Mouse (Mus musculus): Measurements from ENCODE around the gene Bmp8a.
"Not testable (repeated sequence)": the region's sequence is repeated elsewhere in the genome, so short reads cannot be mapped to it uniquely, and the experiment has no call there.

The Bmp8a gene

DNA sequence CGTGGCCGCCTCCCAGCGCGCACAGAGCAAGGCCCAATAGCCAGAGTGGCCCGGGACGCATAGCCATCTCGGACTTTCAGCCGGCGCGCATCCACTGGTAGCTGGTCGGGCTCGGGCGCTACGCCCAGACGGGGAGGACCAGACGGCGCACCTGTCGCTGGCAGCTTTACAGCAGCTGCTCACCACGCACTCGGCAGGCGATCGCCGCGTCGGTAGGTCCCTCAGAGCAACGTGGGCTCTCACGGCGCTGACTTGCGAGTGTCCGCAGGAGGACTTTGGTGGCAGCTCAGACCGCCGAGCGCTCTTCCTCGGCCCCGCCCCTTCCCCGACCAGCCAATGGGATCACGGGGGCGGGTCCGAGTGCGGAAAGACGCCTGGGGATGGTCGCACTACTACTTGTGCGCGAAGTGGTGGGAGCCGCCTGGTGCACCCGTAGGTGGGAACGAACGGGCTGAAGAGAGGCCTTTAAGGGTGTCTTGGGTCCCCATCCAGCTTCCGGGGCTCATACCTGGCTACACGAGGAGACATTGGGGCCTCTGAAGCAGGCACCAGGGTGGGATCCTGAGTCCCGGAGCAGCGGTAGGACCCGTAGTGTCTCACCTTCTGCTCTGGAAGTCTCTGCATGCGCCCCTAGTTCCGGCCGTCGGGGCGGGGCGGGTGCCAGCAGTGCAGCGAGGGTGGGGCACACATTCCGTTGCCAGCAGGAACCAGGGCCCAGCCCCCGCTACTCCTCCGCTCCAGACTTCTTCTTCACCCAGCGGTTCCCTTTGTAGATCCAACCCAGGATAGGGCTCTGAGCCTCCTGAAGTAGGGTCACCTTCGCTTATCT, at the start of gene Bmp8a:
Gene Bmp8a, minus strand, starts transcription at position 611 of the 829 bp plus-strand sequence.
- peak; percentile 65 for DNase-seq (ENCODE audit: low read depth, low spot score)

DNA sequence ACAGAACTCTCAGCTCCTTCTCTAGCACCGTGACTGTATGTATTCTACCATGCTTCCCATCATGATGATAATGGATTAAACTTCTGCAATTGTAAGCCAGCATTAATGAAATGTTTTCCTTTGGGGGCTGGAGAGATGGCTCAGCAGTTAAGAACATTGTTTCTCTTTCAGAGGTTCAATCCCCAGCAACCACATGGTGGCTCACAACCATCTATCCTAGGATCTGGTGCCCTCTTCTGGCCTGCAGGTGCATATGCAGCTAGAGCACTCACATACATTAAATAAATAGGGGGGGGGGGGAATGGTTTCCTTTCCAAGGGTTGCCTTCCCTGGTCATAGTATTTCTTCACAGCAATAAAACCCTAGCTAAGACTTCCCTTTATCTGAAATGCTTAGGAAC, 49.1 kb upstream of the Bmp8a start:
- DNase-seq (ENCODE audit: low read depth, low spot score), result no peak

DNA sequence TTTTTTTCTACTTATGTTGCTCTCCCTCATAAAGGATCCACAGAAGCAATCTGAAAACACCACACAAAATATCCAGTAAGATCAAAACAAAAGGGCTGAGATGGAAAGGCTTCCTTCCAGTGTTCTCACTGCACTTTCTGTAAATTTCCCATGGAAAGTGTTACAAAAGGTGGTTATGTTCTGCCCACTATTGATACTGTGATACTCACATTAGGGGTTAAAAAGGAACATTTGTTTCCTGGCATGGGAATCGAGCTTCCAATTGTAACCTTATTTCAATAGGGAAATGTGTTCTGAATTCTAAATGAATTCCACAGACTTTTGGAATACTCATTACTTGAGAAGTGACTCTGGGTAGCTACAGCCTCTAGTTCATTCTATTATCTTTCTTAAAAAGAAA, 42.0 kb upstream of the Bmp8a start:
- DNase-seq (ENCODE audit: low read depth, low spot score), result no peak

DNA sequence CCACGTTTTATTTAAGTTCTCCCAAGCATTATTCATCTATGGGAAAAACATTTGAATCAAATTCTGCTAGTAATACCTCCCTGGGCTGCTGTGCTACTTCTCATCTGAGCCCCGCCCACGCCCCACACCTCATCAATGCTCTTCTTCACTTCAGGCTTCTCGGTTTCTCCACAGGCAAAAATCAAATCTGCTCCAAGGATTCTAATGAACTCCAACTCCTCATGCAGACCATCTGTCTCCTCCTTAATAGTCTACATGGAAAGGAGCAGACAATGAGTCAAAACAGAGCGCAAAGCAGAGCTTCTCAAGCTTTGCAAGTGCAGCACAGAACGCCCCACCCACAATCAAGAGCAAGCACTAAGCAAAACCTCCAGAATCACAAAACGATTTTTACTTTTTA, 40.1 kb upstream of the Bmp8a start:
- no peak for DNase-seq (ENCODE audit: low read depth, low spot score)

DNA sequence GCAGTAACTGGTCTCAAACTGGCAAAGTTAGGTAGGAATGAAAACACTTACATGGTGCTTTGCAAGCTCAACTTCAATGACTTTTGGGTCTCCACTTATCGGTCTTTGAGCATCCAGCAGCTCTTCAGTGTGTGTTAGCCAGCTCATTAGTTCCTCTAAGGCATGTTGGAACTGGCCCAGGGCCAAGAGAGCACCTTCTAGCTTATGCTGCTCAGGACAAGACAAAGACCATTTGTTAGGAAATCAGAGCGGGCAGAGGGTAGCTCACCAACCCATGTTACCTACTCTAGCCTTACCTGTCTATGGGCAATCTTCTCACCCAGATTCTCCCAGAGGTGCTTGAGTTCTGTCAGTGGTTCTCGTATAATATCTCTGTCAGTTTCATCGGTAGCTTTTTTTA, 39.0 kb upstream of the Bmp8a start:
- DNase-seq (ENCODE audit: low read depth, low spot score), result no peak

DNA sequence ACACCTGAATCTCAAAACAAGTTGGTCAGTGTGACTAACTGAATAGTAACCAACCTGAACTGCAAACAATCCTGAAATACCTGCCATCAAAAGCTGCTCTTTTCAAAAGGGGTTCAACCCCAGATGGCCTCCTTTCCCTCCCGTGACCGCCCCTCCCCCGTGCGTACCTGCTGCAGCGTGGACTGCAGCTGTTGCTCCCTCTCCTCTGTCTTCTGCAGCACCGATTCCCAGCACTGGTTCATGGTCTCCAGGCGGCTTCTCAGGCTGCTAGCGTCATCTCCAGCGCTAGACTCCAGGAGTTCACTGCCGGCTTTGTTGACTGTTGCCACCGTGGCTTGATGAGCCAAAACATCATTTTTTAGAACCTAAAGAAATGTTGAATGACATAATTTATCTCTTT, 38.5 kb upstream of the Bmp8a start:
- no peak for DNase-seq (ENCODE audit: low read depth, low spot score)

DNA sequence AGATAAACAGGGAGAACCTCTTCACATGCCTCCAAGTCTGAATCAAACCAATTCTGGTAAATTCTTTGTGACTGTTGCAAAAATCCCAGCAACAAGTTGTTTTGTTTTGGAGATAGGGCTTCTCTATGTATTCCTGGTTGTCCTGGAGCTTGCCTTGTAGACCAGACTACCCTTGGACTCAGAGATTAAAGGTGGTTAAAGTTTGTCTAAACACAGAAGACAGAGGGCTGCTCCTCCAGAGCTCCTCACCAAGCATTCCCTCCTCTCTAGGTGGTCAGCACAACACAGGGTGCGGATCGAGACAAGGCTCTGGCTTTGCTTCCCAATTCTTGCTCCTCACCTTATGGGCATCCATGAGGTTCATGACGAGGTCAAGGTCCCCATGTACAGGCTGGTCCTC, 33.0 kb upstream of the Bmp8a start:
- no peak for DNase-seq (ENCODE audit: low read depth, low spot score)

DNA sequence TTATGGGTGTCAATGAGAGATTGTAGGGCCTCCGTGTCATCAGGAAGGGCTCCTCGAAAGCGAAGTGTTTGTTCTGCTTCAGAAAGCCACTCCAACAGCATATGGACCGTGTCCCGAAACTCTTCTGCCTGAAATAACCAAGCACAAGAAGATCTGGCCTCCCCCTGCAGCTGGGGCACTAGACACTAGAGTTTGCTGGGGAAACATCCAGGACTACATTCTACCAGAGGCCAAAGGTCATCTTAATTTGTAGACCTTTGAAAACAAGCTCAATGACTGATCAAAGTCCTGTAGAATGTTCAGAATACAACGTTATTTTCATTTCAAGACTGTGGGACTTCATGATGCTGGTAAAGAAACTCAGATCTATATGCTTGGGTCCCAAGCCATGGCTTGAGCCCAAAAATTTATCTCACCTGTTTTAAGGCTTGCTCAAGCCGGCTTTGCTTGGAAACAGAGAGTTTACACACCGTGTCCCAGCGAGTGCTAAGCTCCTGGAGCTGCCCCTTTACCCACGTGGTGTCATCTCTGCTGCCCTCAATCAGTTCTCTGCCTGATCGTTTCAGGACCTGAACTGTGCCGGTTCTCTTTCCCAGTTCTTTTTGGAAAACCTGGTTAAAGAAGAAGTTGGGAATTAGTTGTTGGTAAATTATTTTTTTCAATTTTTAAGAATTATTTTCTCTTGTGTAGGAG, 31.4 kb upstream of the Bmp8a start:
- no peak for DNase-seq (ENCODE audit: low read depth, low spot score)

DNA sequence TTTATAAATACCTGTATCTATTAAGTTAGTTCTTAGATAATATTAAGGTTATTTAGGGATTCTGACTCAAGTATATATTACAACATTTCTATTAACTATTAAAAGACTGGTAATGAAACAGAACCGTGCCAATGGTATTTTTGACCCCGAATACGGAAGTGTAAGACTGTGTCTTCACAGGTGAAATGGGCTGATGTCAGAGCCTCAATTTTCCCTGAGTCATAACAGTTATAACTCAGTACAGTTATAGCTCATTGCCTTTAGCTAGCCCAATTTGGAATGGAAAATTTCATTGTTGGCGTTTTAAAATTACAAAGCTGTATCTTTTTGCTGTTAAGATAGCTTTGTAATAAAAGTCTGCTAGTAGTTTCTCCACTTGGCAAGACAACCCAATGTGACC, 20.5 kb upstream of the Bmp8a start:
- no peak for DNase-seq (ENCODE audit: low read depth, low spot score)

DNA sequence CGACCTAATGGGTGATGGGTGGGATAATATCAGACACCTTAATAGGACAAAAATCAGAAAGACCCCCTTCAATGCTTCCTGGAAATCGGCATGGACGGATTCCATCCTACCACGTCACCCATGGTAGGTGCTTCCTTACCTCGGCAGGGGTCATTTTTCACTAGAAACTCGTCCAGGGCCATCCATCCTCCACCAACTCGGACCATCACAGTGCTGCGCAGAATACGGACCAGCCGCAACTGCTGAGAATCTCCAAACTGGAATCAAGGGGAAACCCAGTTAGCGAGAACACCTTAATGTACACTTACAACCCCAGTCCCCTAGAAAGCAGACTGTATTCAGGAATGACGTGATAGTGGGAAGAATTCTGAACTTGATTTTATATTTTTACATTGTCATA, 17.7 kb upstream of the Bmp8a start:
- DNase-seq (ENCODE audit: low read depth, low spot score), result no peak

DNA sequence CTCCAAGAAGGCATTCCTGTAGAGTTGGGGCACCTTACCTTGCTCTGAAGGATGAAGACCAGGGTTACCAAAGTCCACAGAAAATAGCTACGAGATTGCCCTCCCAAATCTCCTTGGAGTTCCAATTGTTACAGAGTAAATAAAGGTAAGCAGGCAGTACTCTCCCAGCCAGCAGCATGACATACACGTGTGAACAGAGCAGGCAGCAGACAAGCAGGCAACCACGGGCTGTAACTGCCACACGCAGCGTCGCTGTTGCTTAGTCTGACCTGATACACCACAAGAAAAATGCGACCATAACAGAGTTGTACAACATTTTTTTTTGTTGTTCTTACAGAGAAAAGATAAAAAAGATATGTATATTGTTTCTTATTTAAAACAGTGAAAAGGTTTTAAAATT, 15.6 kb upstream of the Bmp8a start:
- no peak for DNase-seq (ENCODE audit: low read depth, low spot score)

DNA sequence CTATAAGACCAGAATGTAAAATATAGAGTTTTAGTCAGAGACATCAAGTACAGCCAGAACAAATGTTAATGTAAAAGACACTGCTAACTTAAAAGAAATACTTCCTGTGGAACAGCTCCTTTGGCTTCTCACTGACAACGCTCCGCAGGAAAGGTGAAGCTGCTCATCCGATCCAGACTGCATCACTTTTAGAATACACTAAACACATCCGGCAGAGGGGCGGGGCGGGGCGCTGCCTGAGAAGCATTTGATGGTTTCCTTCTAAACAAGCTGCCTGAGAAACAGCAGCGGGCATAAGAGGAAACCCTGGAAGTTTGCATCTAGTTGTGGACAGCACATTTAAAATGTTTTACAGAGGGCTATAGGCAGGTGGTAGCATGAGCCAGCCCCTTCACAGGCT, 12.9 kb upstream of the Bmp8a start:
- no peak for DNase-seq (ENCODE audit: low read depth, low spot score)

DNA sequence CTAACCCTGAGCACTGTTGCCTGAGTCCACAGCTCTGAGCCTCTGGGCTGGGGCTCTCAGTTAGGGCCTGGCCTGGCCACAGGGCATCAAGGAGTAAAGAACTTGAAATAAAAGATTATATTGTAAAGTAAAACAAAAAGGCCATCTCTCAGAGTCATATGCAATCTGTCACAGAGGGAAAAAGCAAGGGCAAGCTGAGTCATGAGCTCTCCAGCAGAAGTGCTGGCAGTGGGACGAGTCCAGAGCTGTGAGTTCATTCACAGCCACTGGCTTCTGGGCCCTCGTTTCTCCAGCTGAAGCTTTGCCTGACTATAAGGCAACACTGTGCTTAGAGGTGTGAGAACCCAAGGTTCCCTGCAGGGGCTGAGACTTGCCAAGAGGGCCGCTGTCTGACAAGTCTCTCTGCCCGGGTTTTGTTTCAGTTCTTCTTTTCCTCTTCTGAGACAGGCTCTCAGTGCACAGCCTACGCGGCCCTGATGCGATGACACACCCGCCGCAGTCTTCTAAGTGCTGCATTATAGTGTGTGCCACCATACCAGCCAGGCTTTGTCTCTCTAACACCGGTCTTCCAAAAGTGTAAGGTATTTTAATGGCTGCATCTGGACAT, 10.3 kb upstream of the Bmp8a start:
- no peak for DNase-seq (ENCODE audit: low read depth, low spot score)

DNA sequence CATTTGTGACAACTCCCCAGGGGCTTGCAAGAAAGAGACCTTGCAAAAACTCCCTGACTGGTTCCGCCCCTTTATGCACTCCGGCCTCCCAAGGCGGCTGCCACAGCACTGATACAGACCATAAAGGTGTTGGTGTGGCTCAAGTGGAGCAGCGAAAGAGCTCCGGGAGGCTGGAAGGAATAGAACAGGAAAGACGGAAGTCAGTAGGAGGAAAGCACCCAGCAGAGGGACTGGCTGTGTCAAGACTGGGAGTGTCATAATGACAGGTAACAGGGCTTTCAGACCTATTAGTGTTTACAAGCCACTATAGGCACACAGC, 378 bp upstream of the Bmp8a start:
- no peak for DNase-seq (ENCODE audit: low read depth, low spot score)

DNA sequence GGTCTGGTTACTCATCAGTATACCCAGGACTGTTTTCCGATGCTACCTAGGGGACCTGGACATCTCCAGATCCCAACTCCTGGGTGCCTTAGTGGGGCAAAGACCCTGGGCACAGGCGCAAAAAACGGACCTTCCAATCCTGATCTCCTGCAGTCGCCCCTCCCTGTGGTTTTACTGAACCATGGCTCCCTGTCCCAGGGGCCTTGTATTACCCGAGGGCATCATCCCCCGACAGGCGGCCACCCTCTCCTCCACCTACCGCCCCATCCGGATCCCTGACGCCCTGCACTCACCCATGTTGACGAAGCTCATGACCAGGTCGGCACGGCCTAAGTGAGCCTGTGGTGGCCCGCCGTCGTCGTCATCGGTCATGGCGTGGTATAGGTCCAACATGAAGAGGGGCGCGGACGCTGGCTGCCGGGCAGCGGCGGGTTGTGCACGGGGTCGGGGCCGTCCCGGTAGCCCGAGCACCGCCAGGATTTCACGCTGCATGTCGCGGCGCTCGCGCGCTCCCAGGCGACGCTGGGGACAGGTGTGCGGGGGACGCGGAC, 886 bp downstream of the Bmp8a start:
- DNase-seq (ENCODE audit: low read depth, low spot score), result peak; percentile 13

DNA sequence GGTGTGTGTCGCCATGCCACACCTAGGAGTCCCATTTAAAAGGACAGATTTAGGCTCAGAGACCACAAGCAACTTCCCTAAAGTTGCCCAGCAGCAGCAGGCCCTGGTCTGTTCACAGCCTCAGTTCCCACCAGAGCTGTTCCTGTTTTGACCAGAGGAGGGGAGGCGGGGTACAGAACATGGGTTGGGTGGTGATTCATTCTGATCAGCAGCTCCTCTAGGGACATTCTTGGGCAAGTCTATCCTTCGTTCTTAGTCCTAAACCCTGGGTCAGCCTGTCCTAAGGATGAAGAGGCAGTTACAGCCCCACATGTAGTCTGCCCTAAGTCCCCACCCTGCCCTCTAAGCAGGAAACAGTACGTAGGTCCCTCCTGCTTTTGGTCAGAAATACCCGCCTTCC, 2.8 kb downstream of the Bmp8a start:
- no peak for DNase-seq (ENCODE audit: low read depth, low spot score)

DNA sequence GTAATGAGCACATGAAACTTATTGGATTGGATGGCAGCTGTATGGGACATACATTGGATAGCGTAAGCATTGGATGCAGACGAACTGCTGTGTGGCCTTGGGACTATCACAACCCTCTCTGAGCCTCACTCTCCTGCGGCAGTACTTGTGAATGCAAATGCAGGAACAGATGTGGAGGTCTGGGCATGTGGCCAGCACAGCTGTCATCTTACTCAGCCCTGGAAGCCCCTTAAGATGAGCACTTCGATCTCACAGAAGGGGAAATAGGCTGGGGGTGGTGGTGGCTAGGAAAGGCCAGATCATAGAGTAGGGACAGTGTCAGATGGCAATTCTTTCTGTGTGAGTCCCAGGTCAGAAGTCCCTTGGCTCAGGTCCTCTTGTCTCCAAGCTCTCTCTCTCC, 5.4 kb downstream of the Bmp8a start:
- no peak for DNase-seq (ENCODE audit: low read depth, low spot score)

DNA sequence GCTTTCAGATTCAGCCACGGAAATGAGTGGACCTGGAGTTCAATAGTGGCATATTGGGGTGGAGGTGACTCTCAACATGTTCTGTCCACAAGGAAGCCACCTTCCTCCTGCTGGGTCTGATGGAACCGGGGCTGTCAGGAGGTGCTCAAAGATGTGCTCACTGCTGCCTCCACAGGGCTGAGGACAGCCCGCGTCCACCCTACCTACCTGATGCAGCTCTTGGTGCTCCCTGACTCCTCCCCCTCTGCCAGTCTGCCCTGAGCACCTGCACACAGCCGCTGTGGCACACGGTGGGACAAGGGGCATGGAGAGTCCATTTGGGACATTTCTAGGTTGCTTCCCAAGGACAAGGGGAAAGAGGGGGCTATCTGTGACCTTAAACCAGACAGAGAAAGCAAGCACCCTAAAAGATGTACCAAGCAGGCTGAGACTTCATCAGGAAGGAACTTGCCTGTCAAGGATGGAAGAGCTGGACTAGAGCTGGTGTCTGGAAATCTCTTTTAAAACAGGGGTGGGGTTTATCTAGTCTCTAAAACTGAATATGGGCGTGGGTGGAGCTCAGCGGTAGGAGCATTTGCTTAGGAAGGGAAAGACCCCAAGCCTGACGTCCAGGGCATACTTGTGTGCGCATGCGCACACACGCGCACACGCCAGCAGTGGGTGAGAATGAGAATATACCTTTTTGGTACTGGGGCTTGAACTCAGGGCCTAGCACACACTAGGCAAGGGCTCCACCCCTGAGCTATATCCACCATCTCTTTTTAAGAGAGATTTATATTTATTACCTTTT, 7.1 kb downstream of the Bmp8a start:
- DNase-seq (ENCODE audit: low read depth, low spot score), result no peak

DNA sequence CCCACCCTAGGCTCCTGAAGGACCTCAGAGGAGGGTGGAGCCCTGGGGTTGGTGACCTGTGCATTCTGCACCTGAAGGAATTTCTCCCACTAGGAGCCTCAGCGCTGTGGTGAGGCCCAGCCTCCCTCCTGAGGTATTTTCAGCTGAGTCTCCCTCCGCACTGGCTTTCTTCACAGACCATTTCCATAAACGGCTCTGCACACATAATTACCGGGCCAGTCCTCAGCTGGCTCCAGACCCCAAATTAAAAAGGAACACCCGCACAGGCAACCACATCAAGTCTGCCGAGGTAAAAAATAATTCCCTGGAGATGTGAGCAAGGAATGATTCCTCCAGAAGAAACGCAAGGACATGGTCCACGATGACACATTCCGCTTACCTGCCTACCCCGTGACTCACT, 7.8 kb downstream of the Bmp8a start:
- DNase-seq (ENCODE audit: low read depth, low spot score), result not testable (repeated sequence)

DNA sequence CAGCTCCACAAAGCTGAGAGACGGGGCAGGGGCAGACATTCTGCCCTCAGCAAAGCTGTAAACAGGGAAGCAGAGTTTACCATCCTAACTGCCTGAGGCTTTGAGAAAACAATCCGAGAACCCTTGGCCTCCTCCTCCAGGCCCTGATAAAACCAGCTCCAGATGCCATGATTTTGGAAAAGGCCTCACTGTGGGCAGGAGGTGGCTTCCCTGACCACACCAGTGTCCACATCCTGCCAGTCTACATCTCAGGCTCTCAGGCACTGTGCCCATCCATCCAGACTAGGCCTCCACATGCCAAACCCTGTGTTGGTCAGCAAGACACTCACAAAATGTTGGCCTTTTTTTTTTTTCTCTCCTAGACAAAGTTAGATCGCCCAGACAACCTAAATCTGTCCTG, 8.9 kb downstream of the Bmp8a start:
- no peak for DNase-seq (ENCODE audit: low read depth, low spot score)

DNA sequence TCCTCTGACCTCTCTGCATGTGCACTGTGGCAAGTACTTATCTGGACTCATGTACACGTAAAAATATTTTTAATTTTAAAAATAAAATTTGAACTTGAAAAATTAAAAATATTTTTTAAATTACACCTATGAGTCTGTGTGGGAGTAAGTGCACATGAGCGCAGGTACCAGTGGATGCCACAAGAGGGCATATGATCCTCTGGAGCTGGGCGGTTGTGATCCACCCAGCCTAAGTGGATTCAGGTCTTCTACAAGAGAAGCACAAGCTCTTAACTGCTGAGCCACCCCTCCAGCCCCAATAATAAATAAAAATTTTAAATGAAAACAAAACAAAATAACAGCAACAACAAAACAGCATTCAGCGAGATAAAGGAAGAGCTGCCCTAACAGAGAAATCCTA, 9.9 kb downstream of the Bmp8a start:
- no peak for DNase-seq (ENCODE audit: low read depth, low spot score)

DNA sequence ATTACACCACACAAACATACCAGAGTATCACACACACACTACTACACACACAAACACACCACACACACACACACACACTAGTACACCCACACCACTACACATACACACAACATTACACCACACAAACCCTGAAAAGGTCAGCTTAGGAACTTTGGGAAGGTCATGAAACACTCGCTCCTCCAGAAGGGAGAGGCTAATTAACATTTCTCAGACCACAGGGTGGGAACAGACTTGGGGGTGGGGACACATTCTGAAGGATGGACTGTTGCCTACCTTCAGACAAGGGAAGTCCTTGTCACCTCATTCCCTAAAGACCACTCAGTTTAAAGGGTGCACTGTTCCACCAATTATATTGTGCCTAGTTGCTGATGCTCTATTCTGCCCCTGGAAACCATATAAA, 11.1 kb downstream of the Bmp8a start:
- not testable (repeated sequence) for DNase-seq (ENCODE audit: low read depth, low spot score)
